Mouse (Mus musculus): ENCODE data around the gene Marveld2.

- TF ChIP-seq CTCF (IDR thresholded peaks at IDR 0.05; ENCODE audit: borderline replicate concordance, control insufficient read depth, extremely low read depth, insufficient read depth, low read length, poor library complexity) (no peak), POLR2A (IDR thresholded peaks at IDR 0.05; ENCODE audit: control insufficient read depth, extremely low read depth, insufficient read depth, low read length, poor library complexity) (no peak)
These were observed 16.5 kb downstream of the Marveld2 start for GRCm38 (mm10) chr13:100600317-100600716.
